Mouse (Mus musculus) midbrain, embryonic 14.5 days (tissue): ENCODE results near the gene Katnb1. TPM values are rescaled to one million over a fixed set of nuclear protein-coding genes. Genes with fewer than 3 reads are reported as not detected.

Source experiments
- ATAC-seq: fragments of 200-750 bp; cut with Nextera tagmentation; 2 replicates; pipeline ENCODE4 v1.8.0; 2017; ENCODE audit warnings: moderate number of reproducible peaks, moderate library complexity; ENCODE audit not compliant: low FRiP score, low TSS enrichment
- DNase-seq: peaks from one replicate; pipeline ENCODE4 v3.0.0-alpha.2; 2015
- H3K27ac ChIP-seq: fragments of 300-500 bp; sonication (generic); replicated peaks from 2 replicates; pipeline ENCODE4 v1.5.1; 2014; ENCODE audit warnings: mild to moderate bottlenecking, low read depth, low read length, moderate library complexity
- H3K27me3 ChIP-seq: fragments of 300-500 bp; sonication (generic); 2 replicates; pipeline ENCODE4 v1.6.1; 2014; ENCODE audit warnings: low read length, control low read depth, mixed read lengths; ENCODE audit not compliant: control insufficient read depth, insufficient read depth
- H3K36me3 ChIP-seq: fragments of 300-500 bp; sonication (generic); 2 replicates; pipeline ENCODE4 v1.6.1; 2014; ENCODE audit warnings: low read length, control low read depth; ENCODE audit not compliant: control insufficient read depth, insufficient read depth
- H3K4me1 ChIP-seq: fragments of 300-500 bp; sonication (generic); 2 replicates; pipeline ENCODE4 v1.6.1; 2014; ENCODE audit warnings: mild to moderate bottlenecking, antibody characterized with exemption, low read length, control low read depth; ENCODE audit not compliant: control insufficient read depth, insufficient read depth
- H3K4me2 ChIP-seq: fragments of 300-500 bp; sonication (generic); 2 replicates; pipeline ENCODE4 v1.6.1; 2014; ENCODE audit warnings: mild to moderate bottlenecking, low read length, moderate library complexity
- H3K4me3 ChIP-seq: fragments of 300-500 bp; sonication (generic); replicated peaks from 2 replicates; pipeline ENCODE4 v1.5.1; 2014; ENCODE audit warnings: low read depth, low read length
- H3K9ac ChIP-seq: fragments of 300-500 bp; sonication (generic); replicated peaks from 2 replicates; pipeline ENCODE4 v1.6.1; 2014; ENCODE audit warnings: mild to moderate bottlenecking, low read length, moderate library complexity
- H3K9me3 ChIP-seq: fragments of 300-500 bp; sonication (generic); 2 replicates; pipeline ENCODE4 v1.6.1; 2016; ENCODE audit warnings: low read length, control low read depth, mixed read lengths; ENCODE audit not compliant: control insufficient read depth
- WGBS: fragments of 180-500 bp; shearing (Covaris S2); extraction: QIAGEN DNeasy Blood & Tissue Kit; methylation state at CpG from one replicate; pipeline ENCODE4 v1.1.7; 2014; 5-methylcytosine and 5-hydroxymethylcytosine counted together
- polyA plus RNA-seq: library from polyadenylated mRNA; unstranded; fragments of >200 nt; fragmentation: Nextera tagmentation; extraction: Ambion mirVana; gene quantifications from 2 replicates; pipeline ENCODE4 v1.2.1, GENCODE M21; 2014

Gene Katnb1
- 42.4 and 46.1 TPM in 2 replicates for polyA plus RNA-seq

GRCm38 (mm10) chr8:95080381-95081341 lies at the start of gene Katnb1:
Katnb1 (plus strand) TSS chr8:95081186.
- H3K9me3 ChIP-seq: no peaks in the 10 kb centered on the region
- H3K27ac ChIP-seq: peak within 1 kb of the TSS; percentile 80
- WGBS: under 1% methylated on average over 47 of the region's 47 CpGs
- H3K4me3 ChIP-seq: peak within 1 kb of the TSS; percentile 64
- no peaks in the 10 kb centered on the region for H3K27me3 ChIP-seq
- DNase-seq (peak; percentile 99), ATAC-seq (peak; percentile 97)
- H3K36me3 ChIP-seq: peaks cover 27% of the 10 kb centered on the region
- H3K4me2 ChIP-seq: peak within 1 kb of the TSS; percentile 94
- peaks cover 11% of the 10 kb centered on the region for H3K4me1 ChIP-seq
- H3K9ac ChIP-seq: peak within 1 kb of the TSS; percentile 70

- Histone ChIP-seq H3K4me2 (no peak overlapping the region), H3K4me1 (no peaks in the 10 kb centered on the region), H3K9me3 (no peaks in the 10 kb centered on the region), H3K9ac (no peak overlapping the region), H3K4me3 (no peak overlapping the region), H3K27me3 (no peaks in the 10 kb centered on the region), H3K36me3 (no peaks in the 10 kb centered on the region), H3K27ac (no peak overlapping the region)
- DNase-seq (peak; percentile 32), ATAC-seq (no peak)
- WGBS: 72% methylated on average over 7 of the region's 7 CpGs
Measured at GRCm38 (mm10) chr8:95037106-95037925, 43.7 kb upstream of the Katnb1 start.

- WGBS: 77% methylated on average over 6 of the region's 6 CpGs
- no peak overlapping the region for H3K9ac ChIP-seq
- H3K27ac ChIP-seq: no peak overlapping the region
- H3K4me1 ChIP-seq: no peaks in the 10 kb centered on the region
- H3K4me2 ChIP-seq: no peak overlapping the region
- H3K4me3 ChIP-seq: no peak overlapping the region
- H3K36me3 ChIP-seq: no peaks in the 10 kb centered on the region
- H3K9me3 ChIP-seq: no peaks in the 10 kb centered on the region
- no peaks in the 10 kb centered on the region for H3K27me3 ChIP-seq
- DNase-seq: no peak
- no peak for ATAC-seq
Measured at GRCm38 (mm10) chr8:95041883-95042784, 38.9 kb upstream of the Katnb1 start.

- Histone ChIP-seq H3K9ac (no peak overlapping the region), H3K4me3 (no peak overlapping the region), H3K4me1 (no peaks in the 10 kb centered on the region), H3K27ac (no peak overlapping the region), H3K36me3 (no peaks in the 10 kb centered on the region), H3K9me3 (no peaks in the 10 kb centered on the region), H3K27me3 (no peaks in the 10 kb centered on the region), H3K4me2 (no peak overlapping the region)
- WGBS: 37% methylated on average over 4 of the region's 4 CpGs
- DNase-seq (peak; percentile 49), ATAC-seq (no peak)
Measured at GRCm38 (mm10) chr8:95044811-95045210, 36.2 kb upstream of the Katnb1 start.

GRCm38 (mm10) chr8:95046982-95047381 lies 34.0 kb upstream of the Katnb1 start:
- H3K27ac ChIP-seq: no peak overlapping the region
- H3K36me3 ChIP-seq: no peaks in the 10 kb centered on the region
- WGBS: 72% methylated on average over 3 of the region's 3 CpGs
- no peak for DNase-seq
- no peak overlapping the region for H3K4me3 ChIP-seq
- H3K27me3 ChIP-seq: no peaks in the 10 kb centered on the region
- no peaks in the 10 kb centered on the region for H3K4me1 ChIP-seq
- ATAC-seq: no peak
- no peak overlapping the region for H3K4me2 ChIP-seq
- H3K9me3 ChIP-seq: no peaks in the 10 kb centered on the region
- H3K9ac ChIP-seq: no peak overlapping the region

- WGBS: 56% methylated on average over 6 of the region's 6 CpGs
- H3K36me3 ChIP-seq: no peaks in the 10 kb centered on the region
- no peaks in the 10 kb centered on the region for H3K9me3 ChIP-seq
- no peak overlapping the region for H3K9ac ChIP-seq
- peak; percentile 28 for DNase-seq
- no peak overlapping the region for H3K4me3 ChIP-seq
- no peaks in the 10 kb centered on the region for H3K27me3 ChIP-seq
- no peak overlapping the region for H3K27ac ChIP-seq
- H3K4me1 ChIP-seq: no peaks in the 10 kb centered on the region
- no peak for ATAC-seq
- no peak overlapping the region for H3K4me2 ChIP-seq
Measured at GRCm38 (mm10) chr8:95047884-95048680, 32.9 kb upstream of the Katnb1 start.

- Histone ChIP-seq H3K9ac (no peak overlapping the region), H3K4me1 (no peaks in the 10 kb centered on the region), H3K4me2 (no peak overlapping the region), H3K27ac (no peak overlapping the region), H3K9me3 (no peaks in the 10 kb centered on the region), H3K4me3 (no peak overlapping the region), H3K36me3 (no peaks in the 10 kb centered on the region), H3K27me3 (no peaks in the 10 kb centered on the region)
- DNase-seq (no peak), ATAC-seq (no peak)
- 90% methylated on average over 2 of the region's 2 CpGs for WGBS
Measured at GRCm38 (mm10) chr8:95049636-95050035, 31.4 kb upstream of the Katnb1 start.
